Mouse (Mus musculus): ENCODE measurements around the gene Rtp2. TPM values are rescaled to one million over a fixed set of nuclear protein-coding genes. Genes with fewer than 3 reads are reported as not detected.

The Rtp2 gene
- polyA plus RNA-seq, 1 experiment, result 0.04 TPM

DNA sequence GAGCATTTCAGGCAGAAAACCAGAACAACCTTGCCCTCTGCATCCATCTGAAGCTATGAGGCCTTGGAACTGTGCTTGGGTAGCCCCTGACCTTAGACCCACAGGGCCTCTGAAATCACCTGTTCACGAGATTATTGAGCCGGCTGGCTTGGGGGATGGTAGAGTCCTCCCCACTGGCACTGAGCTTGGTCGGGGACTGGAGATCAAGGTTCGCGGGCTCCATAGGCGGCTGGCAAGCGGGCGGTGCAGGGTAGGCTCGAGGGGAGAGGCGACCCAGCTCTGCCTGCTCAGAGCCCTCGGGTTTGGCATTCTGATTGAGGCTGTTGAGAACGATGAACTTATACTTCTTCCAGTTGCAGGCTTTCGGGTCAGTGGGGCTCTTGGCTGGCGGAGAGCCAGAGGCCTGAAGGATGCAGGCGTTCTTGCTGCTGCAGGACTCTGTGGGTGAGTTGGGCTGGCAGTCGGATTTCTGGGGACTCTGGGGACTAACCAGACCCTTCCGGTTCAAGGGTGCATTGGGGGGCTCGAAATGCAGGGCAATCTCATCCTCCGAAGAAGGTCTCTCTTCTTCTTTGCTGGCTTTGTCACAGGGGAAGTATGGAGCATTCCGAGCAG, 40.0 kb upstream of the Rtp2 start:
- TF ChIP-seq POLR2A (IDR thresholded peaks at IDR 0.05; ENCODE audit: extremely low read depth, insufficient read depth, low read length), result no peak
- no peak for TF ChIP-seq CTCF (IDR thresholded peaks at IDR 0.05; ENCODE audit: extremely low read depth, insufficient read depth, low read length)
- no peak overlapping the region for H3K27ac ChIP-seq (ENCODE audit: insufficient read depth, low read length)
- H3K4me1 ChIP-seq (ENCODE audit: control insufficient read depth, insufficient read depth, low read length), result no peaks in the 10 kb centered on the region
- no peak overlapping the region for H3K4me3 ChIP-seq (ENCODE audit: insufficient read depth, low read length)

DNA sequence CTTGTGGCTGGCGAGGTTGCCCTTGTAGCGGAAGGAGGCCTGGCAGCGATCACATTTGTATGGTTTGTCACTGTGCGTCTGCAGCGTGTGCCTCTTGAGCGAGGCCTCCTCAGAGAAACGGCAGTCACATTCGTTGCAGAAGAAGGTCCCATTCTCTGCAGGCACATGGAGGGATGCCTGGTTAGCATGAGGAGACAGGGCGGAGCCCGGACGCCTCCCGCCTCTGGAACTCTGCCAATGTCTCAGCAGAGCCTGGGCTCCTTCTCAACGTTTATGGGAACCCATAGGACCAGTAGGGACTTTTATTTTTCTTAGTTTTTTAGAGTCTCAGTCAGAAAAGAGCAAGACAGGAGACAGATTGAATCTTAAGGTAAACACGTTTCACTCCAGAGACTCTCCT, 37.7 kb upstream of the Rtp2 start:
- Histone ChIP-seq H3K4me3 (ENCODE audit: insufficient read depth, low read length) (no peak overlapping the region), H3K27ac (ENCODE audit: insufficient read depth, low read length) (no peak overlapping the region), H3K4me1 (ENCODE audit: control insufficient read depth, insufficient read depth, low read length) (no peaks in the 10 kb centered on the region)
- TF ChIP-seq POLR2A (IDR thresholded peaks at IDR 0.05; ENCODE audit: extremely low read depth, insufficient read depth, low read length) (no peak), CTCF (IDR thresholded peaks at IDR 0.05; ENCODE audit: extremely low read depth, insufficient read depth, low read length) (no peak)

DNA sequence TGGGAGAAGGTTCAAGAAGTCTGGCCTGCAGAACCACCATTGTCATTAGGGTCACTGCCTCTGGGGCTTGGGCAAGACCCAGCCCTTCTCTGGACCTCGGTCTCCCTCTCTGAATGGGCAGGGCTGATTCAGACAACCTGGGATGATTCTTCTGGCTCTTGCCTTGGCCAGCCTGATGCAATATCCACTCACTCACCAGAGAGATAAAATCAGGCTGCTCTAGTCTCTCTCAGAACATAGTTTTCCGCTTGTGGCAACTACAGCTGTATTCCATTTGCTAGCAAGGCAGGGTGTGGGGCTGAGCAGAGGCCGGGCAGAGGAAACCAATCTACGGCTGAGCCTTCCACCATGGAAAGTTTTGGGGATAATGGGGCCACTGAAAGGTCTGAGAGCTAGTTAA, 36.7 kb upstream of the Rtp2 start:
- no peak for TF ChIP-seq POLR2A (IDR thresholded peaks at IDR 0.05; ENCODE audit: extremely low read depth, insufficient read depth, low read length)
- no peak for TF ChIP-seq CTCF (IDR thresholded peaks at IDR 0.05; ENCODE audit: extremely low read depth, insufficient read depth, low read length)
- Histone ChIP-seq H3K4me3 (ENCODE audit: insufficient read depth, low read length) (no peak overlapping the region), H3K4me1 (ENCODE audit: control insufficient read depth, insufficient read depth, low read length) (no peaks in the 10 kb centered on the region), H3K27ac (ENCODE audit: insufficient read depth, low read length) (no peak overlapping the region)

DNA sequence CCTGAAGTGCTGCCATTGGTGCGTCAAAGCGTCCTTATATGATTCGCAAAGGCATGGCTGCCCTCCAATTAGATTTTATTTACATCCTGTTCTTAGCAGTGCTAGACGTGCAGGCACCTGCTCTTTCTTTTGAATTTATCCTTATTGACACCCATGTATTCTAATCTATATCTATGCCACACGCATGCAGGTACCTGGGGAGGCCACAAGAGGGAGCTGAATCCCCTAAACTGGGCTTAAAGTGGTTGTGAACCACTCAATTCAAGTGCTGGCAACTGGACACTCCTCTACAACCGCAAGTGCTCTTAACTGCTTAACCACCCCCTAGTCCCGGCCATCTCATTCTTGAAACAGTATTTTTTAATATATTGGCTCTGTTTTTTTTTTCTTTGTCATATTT, 35.1 kb upstream of the Rtp2 start:
- TF ChIP-seq POLR2A (IDR thresholded peaks at IDR 0.05; ENCODE audit: extremely low read depth, insufficient read depth, low read length) (no peak), CTCF (IDR thresholded peaks at IDR 0.05; ENCODE audit: extremely low read depth, insufficient read depth, low read length) (peak; percentile 37; the same call in 1 of the 2 replicates)
- no peak overlapping the region for H3K27ac ChIP-seq (ENCODE audit: insufficient read depth, low read length)
- H3K4me1 ChIP-seq (ENCODE audit: control insufficient read depth, insufficient read depth, low read length), result no peaks in the 10 kb centered on the region
- no peak overlapping the region for H3K4me3 ChIP-seq (ENCODE audit: insufficient read depth, low read length)

DNA sequence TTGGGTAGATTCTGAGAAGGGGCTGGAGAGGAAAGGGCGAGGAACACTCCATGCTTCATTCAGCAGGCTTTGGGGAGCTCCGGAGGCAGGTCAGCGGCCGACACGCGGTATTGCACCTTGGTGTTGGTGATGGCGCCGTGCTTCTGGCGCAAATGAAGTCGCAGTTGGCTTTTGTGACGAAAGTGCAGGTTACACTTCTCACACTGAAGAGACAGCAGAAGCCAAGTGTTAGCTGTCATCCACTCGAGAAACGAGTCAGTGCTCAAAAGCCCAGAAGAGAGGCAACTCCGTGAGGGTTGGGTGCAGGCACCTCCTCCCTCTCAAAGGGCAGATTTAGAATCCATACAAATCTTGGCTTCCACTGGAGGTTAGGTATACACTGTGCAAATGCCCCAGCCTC, 33.9 kb upstream of the Rtp2 start:
- no peaks in the 10 kb centered on the region for H3K4me1 ChIP-seq (ENCODE audit: control insufficient read depth, insufficient read depth, low read length)
- no peak for TF ChIP-seq POLR2A (IDR thresholded peaks at IDR 0.05; ENCODE audit: extremely low read depth, insufficient read depth, low read length)
- TF ChIP-seq CTCF (IDR thresholded peaks at IDR 0.05; ENCODE audit: extremely low read depth, insufficient read depth, low read length), result no peak
- no peak overlapping the region for H3K4me3 ChIP-seq (ENCODE audit: insufficient read depth, low read length)
- no peak overlapping the region for H3K27ac ChIP-seq (ENCODE audit: insufficient read depth, low read length)

DNA sequence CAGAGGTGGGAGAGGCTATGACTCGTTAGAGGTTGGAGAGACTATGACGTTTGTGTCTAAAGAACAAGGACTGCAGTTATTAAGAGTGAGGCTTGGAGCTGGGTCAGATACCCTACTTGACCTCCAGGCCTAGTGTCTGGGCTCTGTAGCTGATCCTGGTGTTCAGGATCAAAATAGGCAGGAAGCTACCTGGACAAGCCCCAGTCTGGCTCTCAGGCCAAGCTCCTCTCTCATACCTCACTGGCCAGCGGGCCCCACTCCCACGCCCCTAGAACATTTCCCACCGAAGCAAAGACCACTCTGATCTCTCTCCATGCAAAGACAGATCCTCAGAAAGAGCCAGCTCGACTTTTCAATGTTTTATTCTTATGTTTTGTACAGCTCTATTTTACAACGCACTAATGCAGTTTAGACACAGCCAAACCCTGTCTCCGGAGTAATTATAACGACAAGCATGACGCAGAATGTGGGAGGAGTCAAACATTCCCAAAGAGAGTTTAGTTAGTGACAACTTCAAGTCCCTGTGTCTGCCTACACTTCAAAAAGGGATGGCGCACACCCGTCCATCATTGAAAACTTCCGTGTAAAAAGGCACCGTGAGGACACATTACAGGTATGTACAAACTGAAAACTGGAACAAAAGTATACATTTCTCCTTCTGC, 32.6 kb upstream of the Rtp2 start:
- no peak overlapping the region for H3K4me3 ChIP-seq (ENCODE audit: insufficient read depth, low read length)
- no peak overlapping the region for H3K27ac ChIP-seq (ENCODE audit: insufficient read depth, low read length)
- TF ChIP-seq CTCF (IDR thresholded peaks at IDR 0.05; ENCODE audit: extremely low read depth, insufficient read depth, low read length), result no peak
- no peak for TF ChIP-seq POLR2A (IDR thresholded peaks at IDR 0.05; ENCODE audit: extremely low read depth, insufficient read depth, low read length)
- H3K4me1 ChIP-seq (ENCODE audit: control insufficient read depth, insufficient read depth, low read length), result no peaks in the 10 kb centered on the region

DNA sequence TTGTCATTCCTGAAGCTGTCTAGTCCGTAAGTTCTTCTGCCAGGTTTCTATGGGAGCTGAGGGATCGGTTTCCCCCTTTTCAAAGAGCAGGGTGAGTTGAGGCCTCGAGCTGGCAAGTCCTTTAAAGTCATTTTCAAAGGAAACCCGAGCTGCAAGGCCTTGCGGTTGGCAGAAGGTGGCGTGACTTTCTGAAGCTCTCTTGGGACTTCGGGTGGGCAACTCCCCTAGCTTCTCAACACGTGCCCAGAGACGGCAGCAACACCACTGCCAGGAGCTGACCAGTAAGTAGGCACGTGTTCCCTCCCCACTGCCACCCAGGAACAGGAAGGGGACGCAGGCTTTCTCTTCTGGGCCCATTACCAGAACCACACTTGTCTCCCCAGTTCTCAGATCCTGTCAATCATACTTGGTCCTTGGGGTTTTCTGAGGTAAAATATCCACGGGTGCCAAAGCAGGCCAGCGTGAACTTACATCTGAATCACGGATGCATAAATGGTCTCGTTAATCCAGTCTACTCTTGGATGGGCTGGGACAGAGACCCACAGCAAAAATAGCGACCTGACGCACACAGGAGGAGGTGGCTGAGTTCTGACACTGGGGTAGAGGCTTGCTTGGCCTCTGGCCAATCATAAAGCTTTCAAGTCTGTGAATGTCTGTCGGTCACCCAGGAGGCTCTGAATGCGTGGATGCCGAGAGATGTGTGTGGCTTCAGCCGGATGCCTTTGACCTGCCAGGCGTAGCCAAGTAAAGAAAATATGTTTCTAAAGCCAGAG, 31.9 kb upstream of the Rtp2 start:
- Histone ChIP-seq H3K4me3 (ENCODE audit: insufficient read depth, low read length) (no peak overlapping the region), H3K4me1 (ENCODE audit: control insufficient read depth, insufficient read depth, low read length) (no peaks in the 10 kb centered on the region), H3K27ac (ENCODE audit: insufficient read depth, low read length) (no peak overlapping the region)
- no peak for TF ChIP-seq CTCF (IDR thresholded peaks at IDR 0.05; ENCODE audit: extremely low read depth, insufficient read depth, low read length)
- no peak for TF ChIP-seq POLR2A (IDR thresholded peaks at IDR 0.05; ENCODE audit: extremely low read depth, insufficient read depth, low read length)

DNA sequence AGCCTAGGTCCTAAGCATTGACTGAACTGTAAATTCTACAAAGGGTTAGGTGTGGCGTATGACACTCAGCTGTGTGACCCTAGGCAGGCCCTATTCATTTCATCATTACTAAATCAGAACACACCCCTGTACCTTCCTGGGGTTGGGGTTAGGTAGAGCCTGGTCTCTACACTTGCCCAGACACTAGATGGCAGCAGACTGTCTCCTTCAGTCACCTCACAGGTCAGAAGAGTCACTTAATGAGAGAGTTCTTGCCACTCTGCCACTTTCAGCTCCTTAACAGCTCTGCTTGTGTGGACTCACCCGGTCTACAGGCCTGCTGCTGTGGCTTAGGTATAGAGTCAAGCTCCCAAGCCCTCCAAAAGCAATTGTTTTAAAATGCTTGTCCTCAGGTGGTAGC, 30.2 kb upstream of the Rtp2 start:
- TF ChIP-seq POLR2A (IDR thresholded peaks at IDR 0.05; ENCODE audit: extremely low read depth, insufficient read depth, low read length), result no peak
- TF ChIP-seq CTCF (IDR thresholded peaks at IDR 0.05; ENCODE audit: extremely low read depth, insufficient read depth, low read length), result peak; percentile 45

GRCm38 (mm10) chr16:23958938-23959337, 26.7 kb upstream of the Rtp2 start:
- TF ChIP-seq CTCF (IDR thresholded peaks at IDR 0.05; ENCODE audit: extremely low read depth, insufficient read depth, low read length) (no peak), POLR2A (IDR thresholded peaks at IDR 0.05; ENCODE audit: extremely low read depth, insufficient read depth, low read length) (no peak)
- Histone ChIP-seq H3K27ac (ENCODE audit: insufficient read depth, low read length) (no peak overlapping the region), H3K4me1 (ENCODE audit: control insufficient read depth, insufficient read depth, low read length) (no peaks in the 10 kb centered on the region), H3K4me3 (ENCODE audit: insufficient read depth, low read length) (no peak overlapping the region)

More for the DNA sequence above, 30.2 kb upstream of the Rtp2 start:
- H3K27ac ChIP-seq (ENCODE audit: insufficient read depth, low read length), result no peak overlapping the region
- H3K4me3 ChIP-seq (ENCODE audit: insufficient read depth, low read length), result no peak overlapping the region
- no peaks in the 10 kb centered on the region for H3K4me1 ChIP-seq (ENCODE audit: control insufficient read depth, insufficient read depth, low read length)

DNA sequence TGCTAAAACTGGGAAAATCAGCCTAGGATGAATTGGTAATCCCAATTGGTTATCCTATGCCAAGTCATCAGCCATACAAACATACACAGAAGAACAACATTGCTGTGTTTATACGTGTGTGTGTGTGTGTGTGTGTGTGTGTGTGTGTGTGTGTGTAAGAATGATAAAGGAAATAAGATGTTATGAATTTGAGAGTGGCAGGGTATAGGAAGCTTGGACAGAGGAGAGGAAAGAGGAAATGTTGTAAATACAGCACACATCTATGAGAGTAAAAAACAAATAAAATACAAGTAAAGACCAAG, 21.7 kb upstream of the Rtp2 start:
- no peaks in the 10 kb centered on the region for H3K4me1 ChIP-seq (ENCODE audit: control insufficient read depth, insufficient read depth, low read length)
- H3K4me3 ChIP-seq (ENCODE audit: insufficient read depth, low read length), result no peak overlapping the region
- no peak overlapping the region for H3K27ac ChIP-seq (ENCODE audit: insufficient read depth, low read length)
- TF ChIP-seq POLR2A (IDR thresholded peaks at IDR 0.05; ENCODE audit: extremely low read depth, insufficient read depth, low read length) (no peak), CTCF (IDR thresholded peaks at IDR 0.05; ENCODE audit: extremely low read depth, insufficient read depth, low read length) (no peak)
